Mouse (Mus musculus) stomach, postnatal 0 days (tissue): ENCODE results near the gene Slc22a22. TPM values are rescaled to one million over a fixed set of nuclear protein-coding genes. Genes with fewer than 3 reads are reported as not detected.

Experiments
- ATAC-seq: fragments of 200-750 bp; cut with Nextera tagmentation; 2 replicates; pipeline ENCODE4 v1.8.0; 2017; ENCODE audit not compliant: low FRiP score, low TSS enrichment
- DNase-seq: peaks from one replicate; pipeline ENCODE4 v3.0.0-alpha.2; 2016; ENCODE audit warnings: low spot score
- H3K27ac ChIP-seq: fragments of 300-500 bp; sonication (generic); replicated peaks from 2 replicates; pipeline ENCODE4 v1.5.1; 2014; ENCODE audit warnings: mild to moderate bottlenecking, control low read depth
- H3K27me3 ChIP-seq: fragments of 300-500 bp; sonication (generic); 2 replicates; pipeline ENCODE4 v1.6.1; 2014; ENCODE audit warnings: low read length; ENCODE audit not compliant: control insufficient read depth, insufficient read depth
- H3K36me3 ChIP-seq: fragments of 300-500 bp; sonication (generic); 2 replicates; pipeline ENCODE4 v1.6.1; 2014; ENCODE audit warnings: low read length, mixed read lengths; ENCODE audit not compliant: control insufficient read depth, insufficient read depth
- H3K4me1 ChIP-seq: fragments of 300-500 bp; sonication (generic); replicated peaks from 2 replicates; pipeline ENCODE4 v1.6.1; 2014; ENCODE audit warnings: antibody characterized with exemption; ENCODE audit not compliant: control insufficient read depth, insufficient read depth
- H3K4me2 ChIP-seq: fragments of 300-500 bp; sonication (generic); replicated peaks from 2 replicates; pipeline ENCODE4 v1.6.1; 2014; ENCODE audit warnings: low read depth, mild to moderate bottlenecking, control low read depth, moderate library complexity
- H3K4me3 ChIP-seq: fragments of 300-500 bp; sonication (generic); 2 replicates; pipeline ENCODE4 v1.5.1; 2014; ENCODE audit warnings: low read depth, low read length, control low read depth
- H3K9ac ChIP-seq: fragments of 300-500 bp; sonication (generic); 2 replicates; pipeline ENCODE4 v1.6.1; 2014; ENCODE audit warnings: mild to moderate bottlenecking, low read length, control low read depth, mixed read lengths
- H3K9me3 ChIP-seq: fragments of 300-500 bp; sonication (generic); 2 replicates; pipeline ENCODE4 v1.6.1; 2016; ENCODE audit warnings: low read length; ENCODE audit not compliant: control insufficient read depth
- CTCF ChIP-seq: IDR thresholded peaks from 2 replicates; pipeline ENCODE4 v1.5.1; 2016; ENCODE audit warnings: antibody characterized with exemption, low read depth, mild to moderate bottlenecking, moderate library complexity
- EP300 ChIP-seq: optimal IDR thresholded peaks from 2 replicates; pipeline ENCODE3; 2016; ENCODE audit warnings: antibody characterized with exemption
- WGBS: fragments of 180-500 bp; shearing (Covaris S2); extraction: QIAGEN DNeasy Blood & Tissue Kit; methylation state at CpG from one replicate; pipeline ENCODE4 v1.1.7; 2014; 5-methylcytosine and 5-hydroxymethylcytosine counted together
- polyA plus RNA-seq: library from polyadenylated mRNA; unstranded; fragments of >200 nt; fragmentation: Nextera tagmentation; extraction: Ambion mirVana; gene quantifications from 2 replicates; pipeline ENCODE4 v1.2.1, GENCODE M21; 2015

Slc22a22 gene
- polyA plus RNA-seq, 1 experiment from 2014 or later, result not detected

- ATAC-seq (no peak), DNase-seq (no peak)
- Histone ChIP-seq H3K9me3 (no peaks in the 10 kb centered on the region), H3K9ac (no peak overlapping the region), H3K27ac (no peak overlapping the region), H3K27me3 (no peaks in the 10 kb centered on the region), H3K4me1 (no peaks in the 10 kb centered on the region), H3K4me3 (no peak overlapping the region), H3K36me3 (no peaks in the 10 kb centered on the region), H3K4me2 (no peak overlapping the region)
- TF ChIP-seq CTCF, result no peak
- TF ChIP-seq EP300, result no peak
- 44% methylated on average over 9 of the region's 9 CpGs for WGBS
Measured at GRCm38 (mm10) chr15:57504126-57504705, 26.8 kb upstream of the Slc22a22 start.

DNA sequence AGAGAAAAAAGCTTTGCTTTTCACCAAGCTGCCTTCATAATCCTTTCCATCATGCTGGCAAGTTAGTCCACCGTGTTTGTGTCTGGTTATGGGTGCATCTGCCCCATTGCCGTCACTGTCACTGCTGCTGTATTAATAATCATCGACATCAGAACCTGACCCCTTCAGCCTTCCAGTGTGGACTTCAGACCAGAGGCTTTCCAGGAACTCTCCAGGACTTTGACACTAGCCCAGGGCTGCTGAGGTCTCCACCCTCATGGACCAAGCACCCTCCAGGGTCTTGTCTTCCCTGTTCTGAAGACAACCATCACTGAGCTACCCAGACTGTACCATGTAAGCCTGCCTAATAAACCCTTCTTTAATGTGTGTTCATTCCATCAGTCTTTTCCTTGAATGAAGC lies 26.2 kb upstream of the Slc22a22 start:
- no peak overlapping the region for H3K9ac ChIP-seq
- H3K27ac ChIP-seq, result no peak overlapping the region
- H3K4me2 ChIP-seq, result no peak overlapping the region
- 86% methylated on average over 3 of the region's 3 CpGs for WGBS
- no peaks in the 10 kb centered on the region for H3K4me1 ChIP-seq
- DNase-seq, result no peak
- H3K36me3 ChIP-seq, result no peaks in the 10 kb centered on the region
- no peaks in the 10 kb centered on the region for H3K27me3 ChIP-seq
- ATAC-seq, result no peak
- no peak overlapping the region for H3K4me3 ChIP-seq
- TF ChIP-seq CTCF, result no peak
- TF ChIP-seq EP300, result no peak
- H3K9me3 ChIP-seq, result no peaks in the 10 kb centered on the region

- H3K9ac ChIP-seq, result no peak overlapping the region
- TF ChIP-seq CTCF (no peak), EP300 (no peak)
- H3K27ac ChIP-seq, result no peak overlapping the region
- no peaks in the 10 kb centered on the region for H3K4me1 ChIP-seq
- no peak overlapping the region for H3K4me3 ChIP-seq
- no peaks in the 10 kb centered on the region for H3K9me3 ChIP-seq
- ATAC-seq (no peak), DNase-seq (no peak)
- H3K27me3 ChIP-seq, result no peaks in the 10 kb centered on the region
- no peak overlapping the region for H3K4me2 ChIP-seq
- no peaks in the 10 kb centered on the region for H3K36me3 ChIP-seq
Measured at GRCm38 (mm10) chr15:57501559-57501958, 24.1 kb upstream of the Slc22a22 start.

- no peaks in the 10 kb centered on the region for H3K27me3 ChIP-seq
- H3K36me3 ChIP-seq, result no peaks in the 10 kb centered on the region
- H3K4me3 ChIP-seq, result no peak overlapping the region
- no peak for DNase-seq
- WGBS, result 88% methylated on average over 2 of the region's 2 CpGs
- no peak overlapping the region for H3K9ac ChIP-seq
- H3K27ac ChIP-seq, result no peak overlapping the region
- no peak for ATAC-seq
- H3K4me1 ChIP-seq, result no peaks in the 10 kb centered on the region
- H3K9me3 ChIP-seq, result no peaks in the 10 kb centered on the region
- TF ChIP-seq EP300 (no peak), CTCF (no peak)
- no peak overlapping the region for H3K4me2 ChIP-seq
Measured at GRCm38 (mm10) chr15:57496106-57496505, 18.7 kb upstream of the Slc22a22 start.

GRCm38 (mm10) chr15:57482509-57482908 lies 5.1 kb upstream of the Slc22a22 start:
- Histone ChIP-seq H3K4me2 (no peak overlapping the region), H3K27me3 (no peaks in the 10 kb centered on the region), H3K9me3 (no peaks in the 10 kb centered on the region), H3K4me3 (no peak overlapping the region), H3K27ac (no peak overlapping the region), H3K9ac (no peak overlapping the region), H3K36me3 (no peaks in the 10 kb centered on the region), H3K4me1 (no peaks in the 10 kb centered on the region)
- no peak for DNase-seq
- TF ChIP-seq EP300, result no peak
- TF ChIP-seq CTCF, result no peak
- ATAC-seq, result no peak
- 34% methylated on average over 2 of the region's 2 CpGs for WGBS

DNA sequence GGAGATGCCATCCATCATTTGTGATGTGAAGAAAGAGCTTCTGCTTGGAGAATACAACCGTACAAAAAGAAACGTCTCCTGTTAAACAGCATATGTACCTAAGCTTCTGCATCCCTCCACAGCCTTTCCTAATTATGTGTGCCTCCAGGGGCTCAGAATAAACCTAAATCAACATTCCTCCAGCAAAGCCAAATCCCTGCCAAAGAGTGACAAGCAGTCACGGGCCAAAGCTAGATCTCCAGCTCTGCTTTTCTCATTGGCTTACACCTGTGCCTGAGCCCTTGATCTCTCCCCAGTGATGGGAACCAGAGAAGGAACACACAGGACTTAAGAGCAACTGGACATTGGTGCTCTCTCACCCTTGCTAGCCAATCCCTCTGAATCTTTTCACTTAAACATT lies 5.8 kb downstream of the Slc22a22 start:
- WGBS, result 41% methylated on average over 3 of the region's 3 CpGs
- H3K4me1 ChIP-seq, result no peaks in the 10 kb centered on the region
- DNase-seq, result no peak

More for the DNA sequence above, 5.8 kb downstream of the Slc22a22 start:
- Histone ChIP-seq H3K4me3 (no peak overlapping the region), H3K9me3 (no peaks in the 10 kb centered on the region), H3K4me2 (no peak overlapping the region), H3K27me3 (no peaks in the 10 kb centered on the region), H3K36me3 (no peaks in the 10 kb centered on the region), H3K9ac (no peak overlapping the region), H3K27ac (no peak overlapping the region)
- no peak for TF ChIP-seq EP300
- no peak for ATAC-seq
